Mouse (Mus musculus) spleen, adult 2 months (tissue): ENCODE measurements around the gene Myom3.

Source experiments
- CTCF ChIP-seq: fragments of 200-500 bp; IDR thresholded peaks from 2 replicates; pipeline ENCODE4 v1.5.1; 2011; ENCODE audit warnings: mild to moderate bottlenecking, inconsistent platforms; ENCODE audit not compliant: insufficient read depth, insufficient read length, insufficient replicate concordance; ENCODE audit errors: extremely low read depth
- POLR2A ChIP-seq: fragments of 200-500 bp; IDR thresholded peaks from 2 replicates; pipeline ENCODE4 v1.6.1; 2011; ENCODE audit warnings: low read depth, low read length, inconsistent platforms

DNA sequence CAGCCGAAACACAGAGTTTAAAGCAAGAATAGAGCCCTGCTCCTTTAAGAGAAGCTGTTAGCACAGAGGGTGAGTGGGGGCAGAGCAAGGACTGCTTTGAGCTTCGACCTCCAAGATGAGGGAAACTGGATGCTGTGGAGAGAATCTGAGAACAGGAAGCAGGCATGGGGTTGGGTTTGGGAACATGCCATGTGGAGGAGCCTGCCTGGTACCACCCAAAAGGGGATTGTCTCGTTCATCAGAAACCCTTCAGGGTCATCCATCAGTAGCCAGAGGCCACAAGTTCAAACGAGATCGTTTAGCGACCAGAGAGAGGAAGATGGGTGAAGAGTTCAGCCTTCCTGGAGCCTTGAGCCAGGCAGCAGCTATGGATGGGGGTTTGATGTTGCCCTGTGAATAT lies 16.0 kb upstream of the Myom3 start:
- TF ChIP-seq CTCF (no peak), POLR2A (no peak)
